Mouse (Mus musculus) kidney, postnatal 14 days (tissue): ENCODE measurements around the gene Dnah7c.

Source experiments
- DNase-seq: peaks from one replicate; pipeline ENCODE4 v3.0.0; 2022; ENCODE audit warnings: mixed read lengths

The Dnah7c gene

DNA sequence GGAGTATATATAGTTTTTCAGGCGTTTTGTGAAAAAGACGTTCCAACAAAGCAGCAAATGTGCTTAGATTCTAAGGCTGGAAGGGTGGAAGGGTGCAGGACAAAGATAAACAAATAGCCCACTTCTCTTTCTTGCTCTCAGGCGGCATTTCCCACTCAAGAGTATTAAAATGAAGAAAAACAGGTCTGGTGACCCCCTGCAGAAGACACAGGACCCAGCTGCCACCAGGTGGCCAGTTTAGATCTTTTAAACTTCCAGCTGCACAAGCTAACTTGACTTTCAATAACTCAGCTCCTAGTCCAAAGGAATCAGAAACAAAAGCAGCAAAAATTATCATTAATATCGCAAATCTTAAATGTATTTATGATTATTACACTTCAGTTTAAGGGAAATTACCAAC, 431.1 kb downstream of the Dnah7c start:
- peak; percentile 27 for DNase-seq
